Mouse (Mus musculus): ENCODE data around the gene Kndc1.
A peak's percentile ranks its signal among the peaks of the same experiment; 100 is the strongest.

Gene Kndc1

DNA sequence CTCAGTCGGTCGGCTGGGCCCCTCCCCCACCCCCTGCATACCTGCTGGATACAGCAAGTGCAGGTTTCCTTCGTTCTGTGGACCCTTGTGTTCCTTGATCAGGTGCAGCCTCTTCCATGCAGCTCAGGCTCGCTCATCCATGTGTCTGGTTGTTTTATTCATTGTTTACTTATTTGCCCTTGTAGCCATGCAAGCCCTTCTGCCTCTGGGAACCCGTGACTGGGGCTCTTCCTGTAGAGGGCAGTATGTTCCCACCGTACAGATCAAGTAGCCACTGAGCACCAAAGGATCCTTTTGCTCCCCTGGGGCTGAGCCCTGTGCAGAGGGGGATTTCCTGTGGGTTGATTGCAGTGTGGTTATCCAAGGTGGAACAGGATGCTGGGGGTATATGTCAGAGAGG is 11.2 kb downstream of the Kndc1 start:
- peak; percentile 14 for DNase-seq (ENCODE audit: low spot score)

DNA sequence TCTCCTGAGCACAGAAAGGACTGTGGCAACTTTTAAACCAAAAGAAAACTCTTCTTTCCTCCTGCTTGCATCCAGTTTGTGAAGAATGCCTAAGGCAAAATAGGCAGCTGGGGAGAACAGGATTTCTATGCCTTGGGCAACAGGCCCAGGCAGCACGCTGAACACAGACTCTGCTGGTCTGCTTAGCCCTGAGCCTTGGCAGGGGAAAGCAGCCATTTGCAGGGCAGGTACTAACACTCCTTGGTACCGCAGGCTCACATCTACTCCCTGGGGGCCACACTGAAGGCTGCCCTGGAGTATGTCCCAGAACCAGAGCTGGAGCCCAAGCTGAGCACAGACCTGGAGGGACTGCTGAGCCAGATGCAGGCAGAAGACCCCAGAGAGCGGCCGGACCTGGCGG is 13.7 kb downstream of the Kndc1 start:
- DNase-seq (ENCODE audit: low spot score) = no peak

DNA sequence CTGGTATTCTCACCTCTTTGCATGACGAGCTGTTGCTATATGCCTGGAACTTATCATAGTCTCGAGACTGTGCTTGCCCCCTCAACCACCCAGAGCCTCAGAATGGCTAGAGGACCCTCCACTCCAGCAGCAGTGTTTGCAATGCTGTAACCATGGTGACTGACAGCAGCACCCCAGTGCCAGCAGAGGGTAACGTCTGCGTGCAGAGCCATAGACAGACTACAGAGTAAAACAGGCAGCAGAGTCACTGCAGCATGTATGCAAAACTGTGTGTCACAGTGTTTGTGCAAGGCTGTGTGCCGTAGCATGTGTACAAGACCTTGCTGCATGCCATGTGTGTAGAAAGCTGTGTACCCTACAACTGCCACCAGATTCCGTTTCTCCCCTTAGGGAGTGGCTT is 15.0 kb downstream of the Kndc1 start:
- DNase-seq (ENCODE audit: low spot score) = no peak

GRCm38 (mm10) chr7:139910204-139910835 is 15.8 kb downstream of the Kndc1 start:
- DNase-seq (ENCODE audit: low spot score) = no peak

- no peak for DNase-seq (ENCODE audit: low spot score)
Measured at GRCm38 (mm10) chr7:139914141-139915047, 19.9 kb downstream of the Kndc1 start.

DNA sequence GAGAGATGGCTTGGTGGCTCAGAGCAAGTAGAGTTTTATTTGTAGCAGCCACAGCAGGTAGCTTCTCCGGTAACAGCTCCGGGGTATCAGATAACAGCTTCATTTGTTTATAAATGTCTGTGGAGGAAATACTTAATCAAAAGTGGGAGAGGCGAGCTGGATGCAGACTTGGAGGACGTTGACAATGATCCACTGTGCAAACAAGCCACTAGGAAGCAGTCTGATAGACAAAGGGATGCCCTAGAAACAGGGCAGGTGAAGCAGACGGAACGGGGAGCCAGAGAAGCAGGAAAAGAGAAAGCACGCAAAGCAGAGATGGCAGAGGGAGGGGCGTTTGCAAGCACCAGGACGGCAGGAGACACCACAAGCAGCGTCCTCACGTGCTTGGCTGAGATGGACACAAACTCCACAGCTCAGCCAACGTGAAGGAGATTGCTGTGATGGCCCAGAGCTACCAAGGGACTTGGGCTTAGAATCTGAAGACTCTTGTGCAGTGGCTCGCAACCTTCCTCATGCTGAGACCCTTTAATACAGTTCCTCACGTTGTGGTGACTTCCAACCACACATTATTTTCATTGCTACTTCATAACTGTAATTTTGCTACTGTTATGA is 21.3 kb downstream of the Kndc1 start:
- no peak for DNase-seq (ENCODE audit: low spot score)

GRCm38 (mm10) chr7:139916345-139916744 is 21.8 kb downstream of the Kndc1 start:
- DNase-seq (ENCODE audit: low spot score) = no peak

GRCm38 (mm10) chr7:139918262-139918661 is 23.8 kb downstream of the Kndc1 start:
- DNase-seq (ENCODE audit: low spot score) = no peak

GRCm38 (mm10) chr7:139930732-139931131 is 36.2 kb downstream of the Kndc1 start:
- peak; percentile 5 for DNase-seq (ENCODE audit: low spot score)

DNA sequence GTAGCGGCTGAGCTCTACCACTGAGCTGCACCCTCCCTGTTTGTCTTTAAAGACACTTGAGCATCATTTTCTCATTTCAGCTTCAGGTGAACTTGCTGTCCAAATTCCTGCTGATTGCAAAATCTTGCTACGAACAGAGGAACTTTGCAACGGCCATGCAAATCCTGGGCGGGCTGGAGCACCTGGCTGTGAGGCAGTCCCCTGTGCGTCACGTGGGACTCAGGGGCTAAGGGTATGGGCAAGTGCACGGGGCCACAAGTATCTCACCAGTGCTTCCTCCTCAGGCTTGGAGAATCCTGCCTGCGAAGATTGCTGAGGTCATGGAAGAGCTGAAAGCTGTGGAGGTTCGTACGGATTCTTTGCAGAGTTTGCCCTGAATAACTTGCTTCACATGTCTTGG is 42.2 kb downstream of the Kndc1 start:
- no peak for DNase-seq (ENCODE audit: low spot score)

DNA sequence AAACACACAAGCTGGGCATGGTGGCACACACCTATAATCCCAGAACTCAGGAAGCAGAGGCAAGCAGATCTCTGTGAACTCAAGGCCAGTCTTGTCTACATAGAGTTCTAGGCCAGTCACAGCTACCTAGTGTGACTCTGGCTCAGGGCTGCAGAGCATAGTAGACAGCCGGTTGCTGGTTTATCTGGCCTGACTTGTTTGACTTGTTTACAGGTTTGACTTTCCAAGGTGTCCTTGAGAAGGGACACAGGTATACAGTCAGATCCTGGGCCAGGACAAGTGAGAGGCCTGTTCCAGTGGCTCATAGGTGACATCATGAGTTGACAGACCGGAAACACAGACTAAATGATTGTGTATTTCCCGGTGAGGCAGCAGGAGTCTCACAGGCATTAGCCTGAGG is 42.6 kb downstream of the Kndc1 start:
- no peak for DNase-seq (ENCODE audit: low spot score)

DNA sequence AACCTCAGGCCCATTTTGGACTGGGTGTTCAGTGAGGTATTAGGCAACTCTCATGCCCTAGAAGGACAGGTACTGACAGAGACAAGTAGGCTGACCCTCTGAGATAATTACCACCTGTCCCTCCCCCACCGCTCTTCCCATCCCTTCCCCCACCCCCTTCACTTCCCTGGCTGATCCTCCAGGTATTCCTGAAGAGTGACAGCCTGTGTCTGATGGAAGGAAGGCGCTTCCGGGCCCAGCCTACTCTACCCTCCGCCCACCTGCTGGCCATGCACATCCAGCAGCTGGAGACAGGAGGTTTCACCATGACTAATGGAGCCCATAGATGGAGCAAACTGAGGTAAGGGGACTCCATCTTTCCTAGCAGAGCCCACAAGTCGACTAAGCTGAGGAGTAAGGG is 43.3 kb downstream of the Kndc1 start:
- no peak for DNase-seq (ENCODE audit: low spot score)

DNA sequence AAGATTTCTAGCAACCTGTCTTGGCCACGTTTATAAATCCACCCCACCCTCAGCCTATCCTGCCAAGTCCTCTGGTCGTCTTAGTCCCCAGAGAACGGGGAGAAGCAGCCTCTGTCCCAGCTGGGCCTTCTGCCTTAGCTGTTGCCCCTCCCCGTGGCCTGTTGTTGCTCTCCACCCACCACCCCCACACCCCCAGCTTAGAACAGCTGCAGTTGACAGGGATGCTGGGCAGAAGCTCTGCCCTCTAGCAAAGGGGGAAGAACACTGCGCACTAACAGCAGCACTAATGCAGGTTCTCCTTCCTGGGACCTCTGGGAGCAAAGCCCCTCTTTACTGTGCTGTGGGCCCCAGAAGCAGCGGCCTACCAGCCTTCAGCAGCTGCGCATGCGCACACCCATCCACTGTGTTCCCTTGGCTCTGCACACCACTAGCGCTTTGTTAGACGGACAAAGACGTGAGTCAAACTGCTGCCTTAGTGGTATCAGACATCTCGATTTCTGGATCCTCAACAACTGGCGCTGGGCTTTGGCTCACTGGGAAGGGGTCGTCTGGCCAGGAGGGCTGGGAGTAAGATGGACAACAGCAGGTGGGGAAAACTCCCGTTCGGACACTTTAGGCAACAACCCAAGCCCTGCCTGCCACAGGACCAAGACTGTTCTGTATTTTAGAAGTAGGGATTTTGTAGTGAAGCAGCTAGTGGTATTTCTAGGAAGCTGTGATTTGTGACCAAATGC is 46.1 kb downstream of the Kndc1 start:
- DNase-seq (ENCODE audit: low spot score) = no peak

DNA sequence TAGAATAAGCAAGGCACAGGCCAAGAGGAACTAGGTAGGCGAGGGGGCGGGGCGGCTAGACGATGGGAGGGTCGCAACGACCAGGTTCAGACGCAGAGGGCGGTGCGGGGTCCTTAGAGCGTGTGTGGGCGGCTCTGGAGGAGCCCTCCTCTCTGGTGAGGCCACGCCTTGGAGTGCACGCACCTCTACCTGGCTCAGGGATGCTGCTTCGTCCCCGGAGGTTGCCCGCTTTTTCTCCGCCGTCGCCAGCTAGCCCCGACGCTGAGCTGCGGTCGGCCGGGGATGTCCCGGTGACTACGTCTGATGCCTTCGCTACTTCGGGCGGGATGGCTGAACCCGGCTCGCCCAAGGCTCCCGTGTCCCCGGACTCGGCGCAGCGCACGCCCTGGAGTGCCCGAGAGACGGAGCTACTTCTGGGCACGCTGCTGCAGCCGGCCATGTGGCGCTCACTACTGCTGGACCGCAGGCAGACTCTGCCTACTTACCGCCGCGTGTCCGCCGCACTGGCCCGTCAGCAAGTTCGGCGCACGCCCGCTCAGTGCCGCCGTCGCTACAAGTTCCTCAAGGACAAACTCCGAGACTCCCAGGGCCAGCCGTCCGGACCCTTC is 49.3 kb downstream of the Kndc1 start, which contains the start of gene Utf1:
TSS of gene Utf1 (plus strand) at position 116 of the 608 bp plus-strand sequence.
- no peak for DNase-seq (ENCODE audit: low spot score)

- no peak for DNase-seq (ENCODE audit: low spot score)
Measured at GRCm38 (mm10) chr7:139944291-139945240, 50.1 kb downstream of the Kndc1 start.

DNA sequence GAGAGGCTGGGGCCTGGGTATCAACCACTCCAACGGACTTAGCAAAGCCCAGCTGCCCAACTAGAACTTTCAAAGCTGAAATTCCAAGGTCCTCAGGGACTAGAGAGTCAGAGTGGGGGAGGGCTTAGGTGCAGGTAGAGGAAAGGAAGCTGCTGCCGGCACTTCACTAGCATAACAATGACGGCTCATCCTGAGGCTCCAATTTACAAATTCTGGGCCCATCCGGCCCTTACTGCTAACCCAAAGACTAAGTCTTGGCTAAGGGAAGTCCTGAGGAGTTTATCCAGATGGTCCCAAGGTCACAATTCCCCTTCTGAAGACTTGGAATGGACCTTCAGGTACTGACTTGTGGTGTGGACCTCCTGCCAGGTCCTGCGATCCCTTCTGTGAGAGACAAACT is 51.0 kb downstream of the Kndc1 start:
- no peak for DNase-seq (ENCODE audit: low spot score)

- no peak for DNase-seq (ENCODE audit: low spot score)
Measured at GRCm38 (mm10) chr7:139946032-139946431, 51.5 kb downstream of the Kndc1 start.

DNA sequence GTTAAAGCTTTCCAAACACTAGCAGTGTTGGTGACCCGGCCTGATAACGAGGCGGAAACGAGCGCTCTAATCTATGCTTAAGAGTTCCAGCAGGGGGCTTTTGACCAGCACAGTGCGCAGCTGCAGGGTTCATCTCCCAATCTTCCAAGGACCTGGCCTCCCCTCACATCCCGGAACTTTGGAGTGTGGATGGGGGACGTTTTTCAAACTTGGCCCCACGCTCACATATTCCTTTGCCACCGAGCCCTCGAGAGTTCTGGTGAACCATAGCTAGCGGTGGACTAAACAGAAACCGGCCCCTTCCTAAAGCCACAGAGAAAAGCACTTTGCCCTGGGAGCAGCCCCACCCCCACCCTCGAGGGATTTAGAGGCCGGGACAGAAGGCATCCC is 55.4 kb downstream of the Kndc1 start:
- DNase-seq (ENCODE audit: low spot score) = peak; percentile 52

DNA sequence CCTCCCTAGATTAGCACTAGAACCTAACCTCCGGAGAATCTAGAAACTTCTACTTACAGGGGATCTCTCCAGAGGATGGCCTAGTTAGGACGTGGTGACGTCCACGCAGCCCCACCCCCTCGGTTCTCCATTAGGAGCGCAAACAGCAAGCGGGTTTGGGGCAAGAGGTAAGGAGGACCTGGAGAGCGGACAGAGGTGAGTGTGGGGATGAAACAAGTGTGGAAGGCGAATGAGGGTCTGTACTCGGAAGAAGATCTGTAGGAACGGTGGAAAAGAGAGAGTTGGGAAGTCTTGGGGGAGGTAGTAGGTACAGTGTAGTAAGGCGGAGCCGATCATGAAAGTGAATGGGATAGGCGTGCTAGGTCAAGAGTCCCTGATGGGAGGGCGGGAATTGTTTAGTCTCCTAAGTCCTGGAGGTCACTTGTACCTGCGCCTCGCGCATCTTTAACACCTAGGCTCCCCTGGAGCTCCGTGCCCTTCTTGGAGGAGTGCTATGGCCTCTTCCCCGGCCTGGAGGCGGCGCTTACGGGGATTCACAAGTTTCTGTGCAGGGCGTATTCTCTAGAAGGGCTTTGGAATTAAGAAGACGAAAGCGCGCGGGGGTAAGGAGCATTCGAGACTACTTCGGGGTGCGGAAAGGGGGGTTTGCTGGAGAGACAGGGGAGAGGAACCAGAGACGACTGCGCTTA is 55.9 kb downstream of the Kndc1 start:
- peak; percentile 30 for DNase-seq (ENCODE audit: low spot score)

- peak; percentile 56 for DNase-seq (ENCODE audit: low spot score)
Measured at GRCm38 (mm10) chr7:139951079-139951478, 56.6 kb downstream of the Kndc1 start.
